Mouse (Mus musculus) olfactory bulb, adult 2 months (tissue): ENCODE data around the gene Aurka.

Source experiments
- CTCF ChIP-seq: fragments of 200-500 bp; IDR thresholded peaks from 2 replicates; pipeline ENCODE4 v1.5.1; 2012; ENCODE audit warnings: low read depth, mild to moderate bottlenecking, low read length, moderate library complexity; ENCODE audit not compliant: insufficient read depth
- POLR2A ChIP-seq: fragments of 200-500 bp; IDR thresholded peaks from 2 replicates; pipeline ENCODE4 v1.6.1; 2012; ENCODE audit warnings: mild to moderate bottlenecking, low read depth, low read length, moderate library complexity; ENCODE audit not compliant: insufficient read depth

GRCm38 (mm10) chr2:172390341-172390740, 20.0 kb upstream of the Aurka start:
- TF ChIP-seq CTCF (no peak), POLR2A (no peak)
